Mouse (Mus musculus) CH12.LX (cell line): ENCODE measurements around the gene Gm13279.
A peak's percentile ranks its signal among the peaks of the same experiment; 100 is the strongest.

Experiments
- CTCF ChIP-seq, 2 experiments: IDR thresholded peaks in 1 of 2; conservative IDR thresholded peaks in 1 of 2; 2 replicates each; pipeline ENCODE4 v1.5.1; 2011 to 2012; ENCODE audit warnings: low read depth in 2 of 2, low read length in 2 of 2, improper control_type of control experiment in 1 of 2, inconsistent platforms in 1 of 2, mild to moderate bottlenecking in 1 of 2, moderate library complexity in 1 of 2
- EP300 ChIP-seq: IDR thresholded peaks from 2 replicates; pipeline ENCODE4 v1.6.1; 2011; ENCODE audit warnings: low read length, improper control_type of control experiment
- MAX ChIP-seq: IDR thresholded peaks from 2 replicates; pipeline ENCODE4 v1.6.1; 2011; ENCODE audit warnings: low read length, improper control_type of control experiment
- POLR2A ChIP-seq: IDR thresholded peaks from 2 replicates; pipeline ENCODE4 v1.6.1; 2011; ENCODE audit warnings: low read depth, mild to moderate bottlenecking, improper control_type of control experiment, low read length
- ZC3H11A ChIP-seq: IDR thresholded peaks from 2 replicates; pipeline ENCODE4 v1.6.1; 2012; ENCODE audit warnings: low read depth, mild to moderate bottlenecking, inconsistent platforms, low read length, improper control_type of control experiment

DNA sequence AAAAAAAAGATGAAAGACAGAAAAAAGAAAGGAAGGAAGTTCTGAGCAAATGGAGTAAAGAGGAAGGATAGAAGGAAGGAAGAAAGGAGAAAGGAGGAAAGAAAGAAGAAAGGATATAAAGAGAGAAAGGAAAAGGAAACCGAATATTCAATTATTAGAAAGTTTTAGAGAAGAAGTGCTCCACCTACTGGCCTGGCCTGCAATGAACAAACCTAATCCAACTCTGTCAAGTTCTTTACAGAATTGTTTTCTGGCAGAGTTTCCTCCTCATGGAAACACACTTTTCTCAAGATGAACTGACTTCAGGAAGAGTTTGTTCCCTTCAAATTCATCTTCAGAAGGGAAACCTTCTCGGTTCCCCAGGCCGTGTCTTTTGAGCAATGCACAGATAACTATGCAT is 41.6 kb downstream of the Gm13279 start:
- no peak for TF ChIP-seq EP300
- TF ChIP-seq POLR2A = no peak
- peak; percentile 53 to 74; a peak in 3 of 4 replicates for TF ChIP-seq CTCF (conservative IDR thresholded peaks at IDR 0.05 in 1 of 2, IDR thresholded peaks at IDR 0.05 in 1 of 2; ENCODE audit: low read depth in 2 of 2, low read length in 2 of 2)
- TF ChIP-seq MAX = no peak
- TF ChIP-seq ZC3H11A = no peak
